Mouse (Mus musculus) G1E (cell line): Measurements from ENCODE around the gene H3f3a. TPM values are rescaled to one million over a fixed set of nuclear protein-coding genes. Genes with fewer than 3 reads are reported as not detected.

Experiments
- ATAC-seq: 2 replicates; pipeline ENCODE4 v1.8.0; 2016; ENCODE audit warnings: mild to moderate bottlenecking; ENCODE audit not compliant: insufficient number of reproducible peaks, poor library complexity, low FRiP score, severe bottlenecking; ENCODE audit errors: extremely low read depth
- DNase-seq: peaks from one replicate; pipeline ENCODE4 v3.0.0; 2012; ENCODE audit warnings: low spot score
- H3K27me3 ChIP-seq: 2 replicates; pipeline ENCODE4 v1.6.1; 2012; ENCODE audit warnings: mild to moderate bottlenecking, low read length, inconsistent platforms; ENCODE audit not compliant: insufficient read depth
- H3K36me3 ChIP-seq: replicated peaks from 2 replicates; pipeline ENCODE3; 2012; ENCODE audit warnings: mild to moderate bottlenecking, inconsistent platforms
- H3K4me1 ChIP-seq: 2 replicates; pipeline ENCODE4 v1.6.1; 2012; ENCODE audit warnings: low read depth, low read length, inconsistent platforms, mixed read lengths; ENCODE audit not compliant: insufficient read depth
- H3K4me3 ChIP-seq: 2 replicates; pipeline ENCODE4 v1.5.1; 2012; ENCODE audit warnings: low read depth, mild to moderate bottlenecking, inconsistent platforms, low read length, moderate library complexity, mixed read lengths
- H3K9me3 ChIP-seq: replicated peaks from 2 replicates; pipeline ENCODE4 v1.6.1; 2012; ENCODE audit warnings: inconsistent platforms
- CTCF ChIP-seq: IDR thresholded peaks from 2 replicates; pipeline ENCODE4 v1.5.1; 2012; ENCODE audit warnings: low read depth, low read length, inconsistent platforms, mixed read lengths
- GATA1 ChIP-seq: IDR thresholded peaks from 2 replicates; pipeline ENCODE4 v1.6.1; 2012; ENCODE audit warnings: borderline replicate concordance, low read length, inconsistent platforms, mixed read lengths
- GATA2 ChIP-seq: IDR thresholded peaks from 2 replicates; pipeline ENCODE4 v1.6.1; 2012; ENCODE audit warnings: low read depth, low read length, inconsistent platforms, borderline replicate concordance
- POLR2AphosphoS5 ChIP-seq: IDR thresholded peaks from 2 replicates; pipeline ENCODE4 v1.6.1; 2012; ENCODE audit warnings: low read depth, low read length, inconsistent platforms; ENCODE audit not compliant: insufficient replicate concordance
- TAL1 ChIP-seq: conservative IDR thresholded peaks from 2 replicates; pipeline ENCODE4 v1.6.1; 2012; ENCODE audit warnings: low read depth, low read length, inconsistent platforms, mixed read lengths
- polyA plus RNA-seq: library from polyadenylated mRNA; stranded (reverse); fragments of >175 nt; gene quantifications from 2 replicates; pipeline ENCODE4 v1.2.3, GENCODE M21; 2012
- total RNA-seq, 2 experiments: library from RNA; stranded (forward) in 1 of 2; stranded (reverse) in 1 of 2; fragments of 200-1000 nt in 1 of 2; fragments of >200 nt in 1 of 2; fragmentation: Nextera tagmentation in 1 of 2; gene quantifications; 2 replicates each; pipeline ENCODE4 v1.2.3; 2014 to 2017

The H3f3a gene
- total and polyA plus RNA-seq, 3 experiments: 1,327 to 3,138 (median 1,527) TPM

DNA sequence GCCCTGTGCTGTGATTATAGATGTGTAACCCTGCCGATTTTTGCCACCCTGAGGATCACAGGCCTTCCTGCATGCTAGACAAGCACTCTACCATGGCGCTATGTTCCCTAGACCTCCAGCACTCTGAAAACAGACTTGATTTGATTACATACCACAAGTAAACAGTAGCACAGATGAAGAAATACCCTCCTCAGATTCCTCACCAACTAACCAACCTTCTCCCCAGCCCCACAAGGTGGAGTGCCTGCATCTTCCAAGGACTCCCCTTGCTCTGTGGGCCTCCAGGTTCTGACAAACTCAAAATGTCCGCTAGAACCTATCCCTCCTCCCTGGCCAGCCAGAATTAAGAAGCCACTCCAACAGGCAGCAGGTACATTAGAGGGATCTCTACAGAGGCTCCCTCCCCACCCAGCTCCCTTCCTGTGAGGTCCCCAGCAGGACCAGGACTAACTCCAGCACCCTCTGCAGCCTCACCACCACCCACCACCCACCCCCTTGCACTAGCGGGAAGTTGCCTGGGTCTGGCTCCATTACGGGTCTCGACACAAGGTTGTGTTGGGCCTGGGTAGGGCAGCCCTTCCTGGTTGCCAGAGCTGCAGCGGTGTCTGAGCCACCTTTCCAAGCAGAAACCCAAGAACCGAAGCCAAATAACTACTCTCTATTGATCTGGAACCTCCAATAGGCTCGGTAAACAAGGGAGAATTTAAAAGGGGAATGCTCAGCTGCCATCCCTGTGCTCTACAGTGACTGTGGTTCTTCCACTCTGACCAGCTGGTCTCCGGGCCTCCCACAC, 46.0 kb downstream of the H3f3a start:
- peaks cover 45% of the 10 kb centered on the region for H3K4me1 ChIP-seq
- no peak for ATAC-seq

DNA sequence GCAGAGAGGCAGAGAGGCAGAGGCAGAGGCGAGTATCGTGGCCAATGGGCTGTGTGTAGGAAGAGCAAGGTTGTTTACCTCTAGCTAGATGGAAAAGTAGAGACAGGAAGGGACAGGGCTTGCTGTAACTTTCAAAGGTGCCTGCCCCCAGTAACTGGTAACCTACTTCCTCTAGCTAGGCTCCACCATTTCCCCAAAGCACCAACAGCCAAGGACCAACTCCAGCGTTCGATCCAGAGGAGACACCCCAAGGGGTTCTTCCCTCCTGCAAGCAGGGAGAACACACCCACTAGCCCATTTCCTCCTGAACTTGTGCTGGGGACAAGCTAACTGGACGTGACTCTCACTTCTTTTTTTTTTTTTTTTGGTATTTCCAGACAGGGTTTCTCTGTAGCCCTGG, 47.2 kb downstream of the H3f3a start:
- Histone ChIP-seq H3K4me3 (no peak overlapping the region), H3K9me3 (no peaks in the 10 kb centered on the region), H3K36me3 (no peaks in the 10 kb centered on the region), H3K4me1 (peaks cover 39% of the 10 kb centered on the region), H3K27me3 (peaks cover 62% of the 10 kb centered on the region)
- DNase-seq (no peak), ATAC-seq (no peak)
- no peak for TF ChIP-seq TAL1

More for the DNA sequence above, 46.0 kb downstream of the H3f3a start:
- H3K9me3 ChIP-seq: no peaks in the 10 kb centered on the region
- H3K36me3 ChIP-seq: no peaks in the 10 kb centered on the region
- peaks cover 64% of the 10 kb centered on the region for H3K27me3 ChIP-seq
- no peak for DNase-seq
- peak overlapping the region; percentile 71 for H3K4me3 ChIP-seq
- TF ChIP-seq TAL1 (no peak), GATA2 (no peak), GATA1 (no peak), POLR2AphosphoS5 (no peak), CTCF (no peak)

DNA sequence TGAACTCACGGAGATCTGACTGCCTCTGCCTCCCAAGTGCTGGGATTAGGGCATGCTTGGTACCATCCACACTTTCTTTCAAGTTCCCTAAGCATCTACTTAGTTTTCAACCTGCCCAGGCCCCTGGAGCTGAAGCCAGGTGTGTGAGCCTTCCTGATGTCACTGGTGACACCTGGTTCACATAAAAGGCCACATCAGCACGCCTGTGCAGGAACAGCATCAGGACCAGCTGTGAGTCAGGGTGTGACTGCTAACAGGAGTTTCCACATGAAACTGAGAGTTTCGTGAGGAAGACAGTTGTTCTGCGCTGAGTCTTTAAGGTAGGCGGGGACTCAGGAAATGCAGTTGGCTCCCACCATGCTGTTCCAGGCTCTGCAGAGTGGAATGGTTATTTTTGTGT, 48.4 kb downstream of the H3f3a start:
- Histone ChIP-seq H3K4me1 (peaks cover 32% of the 10 kb centered on the region), H3K36me3 (no peaks in the 10 kb centered on the region), H3K4me3 (no peak overlapping the region), H3K9me3 (no peaks in the 10 kb centered on the region), H3K27me3 (peaks cover 52% of the 10 kb centered on the region)
- no peak for ATAC-seq
- no peak for DNase-seq
- TF ChIP-seq TAL1 (no peak), GATA1 (no peak), CTCF (no peak), GATA2 (no peak), POLR2AphosphoS5 (no peak)

DNA sequence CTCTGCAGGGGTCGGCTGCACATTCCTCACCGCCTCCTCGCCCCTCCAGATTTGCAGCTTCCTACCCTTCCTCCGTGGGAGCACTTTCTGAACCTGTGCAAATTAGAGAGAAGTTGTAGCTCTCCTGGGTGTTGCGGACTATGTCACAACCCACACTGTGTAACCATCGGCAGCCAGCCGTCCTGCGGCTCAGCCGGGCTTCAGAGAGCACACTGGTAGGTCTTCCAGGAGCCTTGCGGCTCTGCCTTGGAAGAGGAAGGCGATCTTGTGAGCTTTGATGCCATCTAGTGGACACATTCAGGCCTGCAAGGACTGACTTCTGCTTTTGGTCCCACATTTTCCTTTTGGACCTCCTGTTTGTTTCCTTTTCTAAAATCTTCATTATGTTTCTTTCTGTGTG, 49.9 kb downstream of the H3f3a start:
- ATAC-seq (no peak), DNase-seq (peak; percentile 69)
- Histone ChIP-seq H3K4me3 (peak overlapping the region; percentile 16; the same call in 1 of the 2 replicates), H3K4me1 (peaks cover 31% of the 10 kb centered on the region), H3K27me3 (peaks cover 42% of the 10 kb centered on the region), H3K9me3 (no peaks in the 10 kb centered on the region), H3K36me3 (no peaks in the 10 kb centered on the region)
- peak; percentile 71 for TF ChIP-seq CTCF
- TF ChIP-seq POLR2AphosphoS5: no peak

DNA sequence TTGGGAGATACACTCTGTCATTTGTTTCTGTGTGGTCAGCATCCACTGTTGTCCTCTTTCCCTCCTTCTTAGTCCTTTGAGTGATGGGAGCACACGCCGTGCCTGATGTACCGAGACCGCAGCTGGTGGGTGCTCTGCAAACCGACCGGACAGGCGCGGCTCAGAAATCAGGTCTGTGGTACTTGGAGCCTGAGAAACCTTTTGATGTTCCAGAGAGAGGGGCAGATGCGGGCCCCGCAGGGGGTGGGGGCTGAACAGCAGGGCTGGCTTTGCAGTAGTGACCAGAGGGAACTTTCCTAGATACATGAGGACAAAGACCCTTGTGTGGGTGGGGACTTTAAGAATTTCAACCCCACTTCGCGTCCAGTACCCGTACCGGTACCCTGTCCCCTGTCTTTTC, 50.4 kb downstream of the H3f3a start:
- no peak for TF ChIP-seq CTCF
- no peak for TF ChIP-seq GATA2
- TF ChIP-seq GATA1: no peak
- no peak for TF ChIP-seq POLR2AphosphoS5
- TF ChIP-seq TAL1: no peak
- Histone ChIP-seq H3K4me1 (peaks cover 28% of the 10 kb centered on the region), H3K36me3 (no peaks in the 10 kb centered on the region), H3K27me3 (peaks cover 36% of the 10 kb centered on the region), H3K4me3 (no peak overlapping the region), H3K9me3 (no peaks in the 10 kb centered on the region)
- ATAC-seq (no peak), DNase-seq (no peak)

DNA sequence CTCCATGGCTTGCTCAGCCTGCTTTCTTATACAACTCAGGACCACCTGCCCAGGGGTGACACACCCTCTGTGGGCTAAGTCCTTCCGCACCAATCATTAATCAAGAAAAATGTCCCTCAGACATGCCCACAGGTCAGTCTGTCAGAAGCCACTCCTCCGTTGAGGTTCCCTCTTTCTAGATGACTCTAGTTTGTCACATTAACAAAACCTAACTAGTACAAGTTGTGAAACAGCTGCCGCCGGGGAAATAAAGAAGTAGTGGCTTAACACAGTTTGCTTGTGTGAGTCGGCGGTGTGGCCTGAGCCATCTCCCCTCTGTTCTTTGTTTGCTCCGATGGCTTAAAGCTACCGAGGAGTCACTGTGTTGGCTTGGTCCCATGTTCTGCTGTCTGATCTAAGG, 51.1 kb downstream of the H3f3a start:
- peaks cover 3% of the 10 kb centered on the region for H3K36me3 ChIP-seq
- ATAC-seq (no peak), DNase-seq (no peak)
- TF ChIP-seq GATA1 (no peak), CTCF (no peak), TAL1 (no peak), GATA2 (no peak)
- H3K4me3 ChIP-seq: no peak overlapping the region
- H3K9me3 ChIP-seq: no peaks in the 10 kb centered on the region
- H3K4me1 ChIP-seq: peaks cover 25% of the 10 kb centered on the region
- peaks cover 30% of the 10 kb centered on the region for H3K27me3 ChIP-seq

DNA sequence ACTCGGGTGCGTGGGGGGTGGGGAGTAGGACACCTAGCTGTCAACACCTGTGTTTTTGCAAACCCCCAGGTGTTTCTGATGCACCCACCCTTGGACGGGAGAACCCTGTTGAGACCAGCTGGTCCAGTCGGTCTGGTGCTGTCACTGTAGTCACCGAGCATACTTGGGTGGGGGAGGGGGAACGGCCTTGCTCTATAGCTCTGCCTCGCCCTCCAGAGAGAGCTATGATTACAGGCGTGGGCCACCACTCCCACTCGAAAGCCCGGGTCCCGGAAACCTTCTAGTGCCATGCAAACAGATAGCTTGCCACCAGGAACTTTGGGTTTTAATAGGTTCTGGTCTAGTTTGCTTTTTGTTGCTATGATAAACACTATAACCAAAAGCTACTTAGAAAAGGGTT, 51.6 kb downstream of the H3f3a start:
- H3K9me3 ChIP-seq: no peaks in the 10 kb centered on the region
- TF ChIP-seq CTCF (no peak), TAL1 (no peak), POLR2AphosphoS5 (no peak), GATA1 (no peak), GATA2 (no peak)
- H3K4me3 ChIP-seq: no peak overlapping the region
- peaks cover 25% of the 10 kb centered on the region for H3K27me3 ChIP-seq
- no peak for DNase-seq
- no peak for ATAC-seq
- peaks cover 22% of the 10 kb centered on the region for H3K4me1 ChIP-seq
- peaks cover 3% of the 10 kb centered on the region for H3K36me3 ChIP-seq
